Mouse (Mus musculus): ENCODE data around the gene Astn2.

GRCm38 (mm10) chr4:66126181-66126580, 278.2 kb downstream of the Astn2 start:
- TF ChIP-seq CTCF (IDR thresholded peaks at IDR 0.05; ENCODE audit: control insufficient read depth, insufficient read depth, insufficient read length) (no peak), MAX (IDR thresholded peaks at IDR 0.05) (no peak)
